Mouse (Mus musculus): ENCODE results near the gene Rpgr. TPM values are rescaled to one million over a fixed set of nuclear protein-coding genes. Genes with fewer than 3 reads are reported as not detected.

The Rpgr gene
- total and polyA plus RNA-seq, 2 experiments: 0.42 to 2.0 TPM

DNA sequence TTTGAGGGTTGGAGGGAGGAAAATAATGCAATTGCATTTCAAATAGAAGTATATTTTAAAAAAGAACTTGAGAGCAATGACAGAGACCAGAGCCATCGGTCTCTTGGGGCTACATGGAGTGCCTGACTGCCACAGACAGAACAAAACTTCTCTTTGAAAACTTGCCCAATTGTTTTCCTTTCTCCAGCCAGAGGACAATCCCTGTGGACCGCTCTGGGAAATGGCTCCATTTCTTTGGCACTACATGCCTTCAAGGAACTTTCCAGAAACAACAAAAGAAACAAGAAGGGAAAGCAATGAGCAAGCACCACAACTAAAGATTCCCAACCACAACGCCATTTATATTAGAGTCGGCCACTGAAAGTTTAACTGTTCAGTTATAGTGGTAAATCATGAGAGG lies 154.5 kb downstream of the Rpgr start:
- Histone ChIP-seq H3K4me3 (ENCODE audit: insufficient read depth, low read depth, low read length) (no peak overlapping the region), H3K36me3 (ENCODE audit: control insufficient read depth, insufficient read depth, low read length) (no peaks in the 10 kb centered on the region), H3K79me2 (ENCODE audit: control insufficient read depth, insufficient read depth, low read length) (no peaks in the 10 kb centered on the region), H3K27me3 (ENCODE audit: control insufficient read depth, insufficient read depth, low read length) (no peaks in the 10 kb centered on the region), H3K9ac (ENCODE audit: low read depth, low read length) (no peak overlapping the region), H3K27ac (replicated peaks; ENCODE audit: insufficient read depth, low read depth, low read length) (no peak overlapping the region), H3K4me1 (ENCODE audit: control insufficient read depth, insufficient read depth, low read length) (no peaks in the 10 kb centered on the region)
- no peak for DNase-seq (ENCODE audit: extremely low read depth, low read depth, low spot score)
- TF ChIP-seq CTCF (IDR thresholded peaks at IDR 0.05; ENCODE audit: low read depth, low read length) (no peak), POLR2A (IDR thresholded peaks at IDR 0.05; ENCODE audit: extremely low read depth, insufficient read depth, low read length) (no peak)
- WGBS: 92% methylated on average over 4 of the region's 4 CpGs

DNA sequence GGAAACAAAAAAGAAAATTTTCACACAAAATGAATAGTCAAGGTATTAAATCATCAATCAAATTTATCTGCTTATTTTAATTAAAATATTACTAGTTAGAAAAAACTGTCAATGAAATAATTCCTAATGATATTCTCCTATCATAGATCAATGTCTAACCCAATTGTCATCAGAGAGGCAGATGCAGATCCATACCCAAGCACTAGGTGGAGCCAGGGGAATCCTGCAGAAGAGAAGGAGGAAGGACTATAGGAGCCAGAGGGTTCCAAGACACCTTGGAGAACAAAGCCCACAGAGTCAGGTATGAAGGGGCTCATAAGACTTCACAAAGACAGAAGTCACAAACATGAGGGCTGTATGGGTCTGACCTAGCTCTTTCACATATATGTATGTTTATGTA lies 182.1 kb downstream of the Rpgr start:
- H3K27me3 ChIP-seq (ENCODE audit: control insufficient read depth, insufficient read depth, low read length): no peaks in the 10 kb centered on the region
- no peak; the same call in 1 of the 2 replicates for TF ChIP-seq CTCF (IDR thresholded peaks at IDR 0.05; ENCODE audit: low read depth, low read length)
- TF ChIP-seq POLR2A (IDR thresholded peaks at IDR 0.05; ENCODE audit: extremely low read depth, insufficient read depth, low read length): no peak
- no peak overlapping the region for H3K27ac ChIP-seq (replicated peaks; ENCODE audit: insufficient read depth, low read depth, low read length)
- H3K36me3 ChIP-seq (ENCODE audit: control insufficient read depth, insufficient read depth, low read length): no peaks in the 10 kb centered on the region
- no peak overlapping the region for H3K9ac ChIP-seq (ENCODE audit: low read depth, low read length)
- no peaks in the 10 kb centered on the region for H3K79me2 ChIP-seq (ENCODE audit: control insufficient read depth, insufficient read depth, low read length)
- no peak overlapping the region for H3K4me3 ChIP-seq (ENCODE audit: insufficient read depth, low read depth, low read length)
- DNase-seq (ENCODE audit: extremely low read depth, low read depth, low spot score): no peak
- H3K4me1 ChIP-seq (ENCODE audit: control insufficient read depth, insufficient read depth, low read length): no peaks in the 10 kb centered on the region

Other genes starting within 250 kb of the Rpgr start
- 0.20 and 0.46 TPM in 2 replicates for gene Srpx, start 99.2 kb downstream of the Rpgr start, total RNA-seq (2014; rRNA removed)
- 0.30 and 1.4 TPM in 2 replicates for gene Srpx, start 99.2 kb downstream of the Rpgr start, polyA plus RNA-seq (2012; rRNA removed)
- 480 and 581 TPM in 2 replicates for gene Otc, start 35.4 kb upstream of the Rpgr start, total RNA-seq (2014; rRNA removed)
- 123 TPM in 2 replicates for gene Otc, start 35.4 kb upstream of the Rpgr start, polyA plus RNA-seq (2012; rRNA removed)